Mouse (Mus musculus) monocyte, adult 5-6 weeks (primary cell): ENCODE data around the gene Herc2. TPM values are rescaled to one million over a fixed set of nuclear protein-coding genes. Genes with fewer than 3 reads are reported as not detected.

Source experiments
- ATAC-seq: fragments of 153-309, 156-312 bp; replicated peaks from 2 replicates; pipeline ENCODE4 v1.8.0; 2017; ENCODE audit warnings: mild to moderate bottlenecking; ENCODE audit not compliant: low TSS enrichment, insufficient number of reproducible peaks, severe bottlenecking, poor library complexity, low FRiP score
- total RNA-seq: library from RNA; stranded (forward); fragments of 200-1000, 200-491, 200-594 nt; gene quantifications from 3 replicates; pipeline ENCODE4 v1.2.3, GENCODE M21; 2017

Herc2 gene
- total RNA-seq, 1 experiment from 2014 or later: 61.9 TPM

GRCm38 (mm10) chr7:56055338-56055737 is 5.3 kb downstream of the Herc2 start:
- ATAC-seq: no peak

GRCm38 (mm10) chr7:56064876-56065275 is 14.9 kb downstream of the Herc2 start:
- ATAC-seq: no peak

DNA sequence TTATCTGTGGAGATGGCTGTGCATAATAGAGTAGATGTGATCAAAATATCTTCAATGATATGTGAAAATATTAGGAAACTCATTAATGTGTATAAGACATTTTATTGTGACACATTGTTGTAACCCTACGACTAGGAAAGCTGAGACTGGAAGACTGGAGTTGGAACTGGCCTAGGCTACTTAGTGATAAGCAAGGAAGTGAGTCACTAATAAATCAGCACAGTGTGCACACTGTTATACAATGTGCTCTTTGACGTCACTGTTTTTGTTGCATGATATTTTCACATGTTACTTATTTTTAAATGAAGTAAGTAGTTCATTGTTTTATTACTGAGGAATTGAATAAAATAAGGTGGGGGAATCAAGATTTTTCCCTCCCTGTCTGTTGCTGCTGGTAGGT is 16.1 kb downstream of the Herc2 start:
- no peak for ATAC-seq

DNA sequence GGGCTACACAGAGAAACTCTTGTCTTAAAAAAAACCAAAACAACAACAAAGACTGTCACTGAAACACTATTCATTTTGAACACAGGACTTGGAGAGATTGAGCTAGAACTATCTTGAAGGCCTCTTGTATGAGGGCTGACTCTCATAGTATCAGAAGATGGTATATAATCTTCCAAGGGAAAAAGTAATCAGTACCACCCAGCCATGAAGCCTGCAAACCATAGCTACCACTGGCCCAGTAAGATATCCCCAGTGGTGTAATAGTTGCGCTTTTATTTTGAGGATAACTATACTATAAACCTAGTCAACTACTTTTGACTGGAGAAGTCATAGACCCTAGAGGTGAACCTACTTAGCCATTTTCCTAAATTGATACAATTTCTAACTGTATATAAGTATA is 16.6 kb downstream of the Herc2 start:
- ATAC-seq: no peak

DNA sequence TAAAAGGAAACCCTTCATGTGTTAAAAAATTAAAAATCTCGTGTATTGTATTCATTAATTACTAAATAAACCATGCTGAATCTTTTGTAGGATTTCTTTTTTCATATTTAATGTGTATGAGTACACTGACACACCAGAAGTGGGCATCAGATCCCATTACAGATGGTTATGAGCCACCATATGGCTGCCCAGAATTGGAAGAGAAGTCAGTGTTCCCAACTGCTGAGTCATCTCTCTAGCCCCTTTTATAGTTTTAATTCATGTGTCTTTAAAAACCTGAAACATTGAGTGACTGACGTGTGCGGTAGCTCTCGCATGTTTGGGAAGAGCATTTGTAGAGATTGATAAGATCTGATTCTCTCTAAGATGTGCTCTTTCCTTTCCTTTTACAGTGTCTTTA is 21.7 kb downstream of the Herc2 start:
- ATAC-seq: no peak

DNA sequence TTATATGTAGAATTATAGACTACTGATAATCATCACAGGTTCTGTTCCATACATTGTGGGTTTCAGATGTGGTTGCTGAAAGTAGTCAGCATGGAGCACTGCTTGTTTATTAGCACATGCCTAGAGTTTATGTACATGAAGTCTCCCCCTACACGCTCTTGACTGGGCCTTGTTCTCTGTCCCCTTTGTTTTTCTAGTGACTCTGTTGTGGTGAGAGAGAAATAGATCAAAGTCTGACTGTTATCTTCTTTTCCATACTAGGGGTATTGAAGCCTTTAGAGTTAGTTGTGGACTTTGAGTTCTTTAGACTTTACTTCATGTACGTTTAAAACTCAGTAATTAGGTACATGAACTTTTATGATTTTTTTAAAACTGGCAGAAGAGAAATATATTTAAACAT is 33.0 kb downstream of the Herc2 start:
- ATAC-seq: no peak

- ATAC-seq: no peak
Measured at GRCm38 (mm10) chr7:56089097-56089496, 39.1 kb downstream of the Herc2 start.

DNA sequence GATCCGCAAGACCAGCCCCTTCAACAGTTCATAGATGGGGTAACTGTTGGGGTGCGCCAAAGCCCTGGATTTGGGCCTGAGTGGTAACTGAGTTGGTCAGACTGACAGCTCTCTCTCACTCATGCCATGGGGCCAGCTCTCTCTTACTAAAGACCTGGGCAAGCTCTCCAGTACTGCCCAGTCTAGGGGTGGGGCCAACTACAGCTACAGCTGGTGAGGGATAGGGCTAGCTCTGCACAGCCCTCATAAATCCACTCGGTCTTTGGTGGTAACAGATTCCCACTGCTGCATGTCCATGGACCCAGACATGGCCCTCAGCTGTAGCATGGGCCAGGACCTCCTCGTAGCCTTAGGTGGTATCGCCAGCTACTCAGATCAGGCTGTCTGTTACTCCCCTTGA is 41.4 kb downstream of the Herc2 start:
- no peak for ATAC-seq

GRCm38 (mm10) chr7:56102293-56102847 is 52.4 kb downstream of the Herc2 start:
- ATAC-seq: no peak

- no peak for ATAC-seq
Measured at GRCm38 (mm10) chr7:56112999-56113398, 63.0 kb downstream of the Herc2 start.

GRCm38 (mm10) chr7:56114148-56114547 is 64.2 kb downstream of the Herc2 start:
- ATAC-seq: no peak

DNA sequence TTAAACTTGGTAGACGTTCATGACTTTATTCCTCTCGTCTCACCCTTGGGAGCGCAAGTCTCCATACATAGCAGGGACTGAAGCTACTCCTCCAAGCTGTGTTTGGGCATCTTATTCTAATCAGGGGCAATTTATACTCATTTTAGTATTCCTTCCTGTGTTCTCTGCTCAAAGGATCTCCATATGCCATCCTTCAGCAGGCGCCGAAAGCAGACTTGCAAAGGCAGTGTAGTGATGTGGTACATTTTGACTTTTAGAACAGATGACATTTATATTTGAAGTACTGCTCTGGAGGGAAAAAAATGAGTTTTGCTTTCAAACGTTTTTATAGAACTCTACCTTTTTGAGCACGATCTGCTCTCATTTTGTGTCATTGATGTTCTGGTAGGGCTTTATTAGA is 71.0 kb downstream of the Herc2 start:
- no peak for ATAC-seq

GRCm38 (mm10) chr7:56121425-56121824 is 71.4 kb downstream of the Herc2 start:
- ATAC-seq: no peak

- ATAC-seq: no peak
Measured at GRCm38 (mm10) chr7:56128080-56128479, 78.1 kb downstream of the Herc2 start.

DNA sequence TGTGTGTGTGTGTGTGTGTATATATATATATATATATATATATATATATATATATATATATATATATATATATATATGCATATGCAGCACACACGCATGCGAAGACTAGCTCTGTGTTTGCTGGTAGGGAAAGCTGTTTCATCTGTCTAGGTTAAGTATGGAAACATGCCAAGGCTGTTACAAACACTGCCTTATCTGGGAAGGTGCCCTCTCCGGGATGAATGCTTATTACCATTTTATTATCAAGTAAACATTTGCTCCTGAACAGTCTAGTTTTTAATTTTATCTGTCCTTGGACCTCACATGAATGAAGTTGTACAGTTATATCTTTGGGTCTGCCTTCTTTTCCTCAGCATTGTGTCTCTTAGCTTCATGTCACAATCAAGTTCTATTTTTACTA is 79.6 kb downstream of the Herc2 start:
- no peak for ATAC-seq

GRCm38 (mm10) chr7:56131548-56131947 is 81.6 kb downstream of the Herc2 start:
- no peak for ATAC-seq

GRCm38 (mm10) chr7:56138706-56139105 is 88.7 kb downstream of the Herc2 start:
- no peak for ATAC-seq

DNA sequence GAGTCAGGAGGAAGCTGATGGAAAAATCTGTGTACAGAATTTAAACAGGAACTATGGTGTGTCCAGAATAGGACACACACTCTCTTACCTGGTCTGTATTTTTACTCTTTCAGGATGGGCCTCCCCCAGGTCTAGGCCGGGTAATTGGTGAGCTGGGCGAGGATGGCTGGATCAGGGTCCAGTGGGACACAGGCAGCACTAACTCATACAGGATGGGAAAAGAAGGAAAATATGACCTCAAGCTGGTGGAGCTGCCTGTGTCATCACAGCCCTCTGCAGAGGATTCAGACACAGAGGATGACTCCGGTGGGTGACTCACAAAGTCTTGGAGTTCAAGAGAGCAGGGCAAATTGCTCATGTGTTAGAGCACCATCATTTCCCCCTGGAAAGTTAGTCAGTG is 96.4 kb downstream of the Herc2 start:
- ATAC-seq: no peak

DNA sequence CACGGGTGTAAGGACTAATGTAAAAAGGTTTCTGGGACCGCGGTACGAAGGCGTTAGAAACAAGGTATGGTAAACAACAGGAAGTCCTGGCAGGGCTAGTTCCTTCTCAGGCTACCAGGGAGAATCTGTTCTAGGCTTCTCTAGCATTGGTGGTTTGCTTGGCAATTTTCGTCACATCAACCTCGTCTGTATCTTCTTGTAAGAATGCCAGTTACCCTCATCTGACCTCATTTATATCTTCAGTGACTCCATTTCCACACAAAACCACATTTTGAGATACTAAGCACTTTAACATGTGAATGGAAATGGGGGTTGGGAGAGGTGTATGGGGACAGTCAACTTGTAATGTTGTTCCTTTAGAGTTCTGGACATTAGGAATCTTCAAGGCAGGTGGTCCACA is 98.9 kb downstream of the Herc2 start:
- ATAC-seq: no peak

GRCm38 (mm10) chr7:56151885-56152676 is 102.1 kb downstream of the Herc2 start:
- no peak for ATAC-seq

DNA sequence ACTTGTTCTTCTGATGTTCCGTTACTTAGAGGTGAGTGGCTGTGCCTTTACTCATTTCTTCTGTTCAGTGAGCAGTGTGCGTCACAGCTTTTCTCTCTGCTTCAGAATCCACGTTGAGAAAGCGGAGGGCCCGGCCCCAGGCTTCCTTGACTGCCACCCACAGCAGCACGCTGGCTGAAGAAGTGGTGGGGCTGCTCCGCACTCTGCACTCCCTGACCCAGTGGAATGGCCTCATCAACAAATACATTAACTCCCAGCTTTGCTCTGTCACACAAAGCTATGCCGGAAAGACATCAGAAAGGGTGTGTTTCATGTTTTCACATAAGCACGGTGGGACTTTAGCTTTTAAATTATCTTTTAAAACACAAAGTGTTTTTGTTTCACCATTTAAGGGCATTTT is 103.2 kb downstream of the Herc2 start:
- ATAC-seq: no peak
